Mouse (Mus musculus) G1E (cell line): ENCODE measurements around the gene Epb41l3.

ENCODE experiments used
- CTCF ChIP-seq: IDR thresholded peaks from 2 replicates; pipeline ENCODE4 v1.5.1; 2012; ENCODE audit warnings: low read depth, low read length, inconsistent platforms, mixed read lengths
- GATA1 ChIP-seq: IDR thresholded peaks from 2 replicates; pipeline ENCODE4 v1.6.1; 2012; ENCODE audit warnings: borderline replicate concordance, low read length, inconsistent platforms, mixed read lengths
- GATA2 ChIP-seq: IDR thresholded peaks from 2 replicates; pipeline ENCODE4 v1.6.1; 2012; ENCODE audit warnings: low read depth, low read length, inconsistent platforms, borderline replicate concordance
- POLR2AphosphoS5 ChIP-seq: IDR thresholded peaks from 2 replicates; pipeline ENCODE4 v1.6.1; 2012; ENCODE audit warnings: low read depth, low read length, inconsistent platforms; ENCODE audit not compliant: insufficient replicate concordance
- TAL1 ChIP-seq: conservative IDR thresholded peaks from 2 replicates; pipeline ENCODE4 v1.6.1; 2012; ENCODE audit warnings: low read depth, low read length, inconsistent platforms, mixed read lengths

DNA sequence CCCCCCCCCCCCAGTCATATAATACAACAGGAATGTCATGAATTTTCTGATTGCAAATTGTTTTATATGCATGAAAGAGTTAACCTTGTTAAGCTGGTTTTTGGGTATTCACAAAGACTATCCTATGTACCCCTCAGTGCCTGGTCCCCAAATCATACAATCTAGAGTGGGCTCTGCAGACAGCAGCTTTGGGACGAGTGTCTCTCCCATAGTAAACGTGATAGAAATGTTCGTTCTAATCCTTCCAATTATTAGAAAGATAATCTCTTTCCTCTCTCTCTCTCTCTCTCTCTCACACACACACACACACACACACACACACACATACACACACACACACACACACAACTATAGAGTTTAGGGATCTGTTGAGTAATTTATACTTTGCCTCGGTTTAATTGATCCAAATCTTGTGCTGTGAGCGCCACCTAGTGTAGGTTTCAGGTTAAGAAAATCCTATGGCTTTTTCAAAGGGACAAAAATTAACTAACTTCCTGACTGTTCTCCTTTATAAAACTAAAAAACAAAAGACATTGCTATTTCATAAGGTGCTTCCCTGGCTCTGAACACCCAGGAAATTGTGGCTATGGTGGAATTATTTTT, 30.4 kb downstream of the Epb41l3 start:
- no peak for TF ChIP-seq CTCF
- no peak for TF ChIP-seq TAL1
- TF ChIP-seq GATA1, result no peak
- TF ChIP-seq POLR2AphosphoS5, result no peak
- no peak for TF ChIP-seq GATA2
